Mouse (Mus musculus) myocyte (in vitro differentiated cells): Measurements from ENCODE around the gene Cd72. TPM values are rescaled to one million over a fixed set of nuclear protein-coding genes. Genes with fewer than 3 reads are reported as not detected.

Experiments used
- H3K27me3 ChIP-seq: one replicate; pipeline ENCODE4 v1.6.1; 2011; ENCODE audit not compliant: control insufficient read depth, insufficient read depth, insufficient read length
- H3K36me3 ChIP-seq: one replicate; pipeline ENCODE4 v1.6.1; 2011; ENCODE audit not compliant: control insufficient read depth, insufficient read depth
- H3K4me2 ChIP-seq: one replicate; pipeline ENCODE4 v1.6.1; 2011; ENCODE audit warnings: low read depth, control low read depth
- H3K4me3 ChIP-seq: one replicate; pipeline ENCODE4 v1.5.1; 2011; ENCODE audit warnings: mild to moderate bottlenecking, control low read depth, moderate library complexity
- H3K79me2 ChIP-seq: one replicate; pipeline ENCODE4 v1.6.1; 2011; ENCODE audit not compliant: control insufficient read depth, insufficient read depth
- H3ac ChIP-seq: one replicate; pipeline ENCODE4 v1.6.1; 2011; ENCODE audit not compliant: control insufficient read depth, insufficient read length
- CEBPB ChIP-seq: IDR thresholded peaks from 2 replicates; pipeline ENCODE4 v1.6.1; 2011; ENCODE audit warnings: mild to moderate bottlenecking, moderate library complexity; ENCODE audit not compliant: poor library complexity, insufficient read depth, severe bottlenecking
- E2F4 ChIP-seq: IDR thresholded peaks from one replicate; pipeline ENCODE4 v1.6.1; 2011; ENCODE audit warnings: mild to moderate bottlenecking, control low read depth, moderate library complexity; ENCODE audit not compliant: insufficient read depth
- MAX ChIP-seq: IDR thresholded peaks from one replicate; pipeline ENCODE4 v1.6.1; 2011; ENCODE audit warnings: low read depth, mild to moderate bottlenecking, control low read depth
- MYOD1 ChIP-seq, 3 experiments: IDR thresholded peaks; one replicate each; pipeline ENCODE4 v1.6.1; 2011; ENCODE audit warnings: control low read depth in 2 of 3, low read depth in 2 of 3, mild to moderate bottlenecking in 2 of 3, moderate library complexity in 1 of 3; ENCODE audit not compliant: insufficient read length in 2 of 3, control insufficient read depth in 1 of 3
- MYOG ChIP-seq, 3 experiments: IDR thresholded peaks; one replicate each; pipeline ENCODE4 v1.6.1; 2011; ENCODE audit warnings: control low read depth in 2 of 3, low read depth in 2 of 3, mild to moderate bottlenecking in 2 of 3; ENCODE audit not compliant: insufficient read length in 2 of 3, control insufficient read depth in 1 of 3, insufficient read depth in 1 of 3
- POLR2A ChIP-seq: IDR thresholded peaks from one replicate; pipeline ENCODE4 v1.6.1; 2011; ENCODE audit warnings: low read depth, mild to moderate bottlenecking, control low read depth, moderate library complexity; ENCODE audit not compliant: insufficient read length
- POLR2AphosphoS2 ChIP-seq: IDR thresholded peaks from one replicate; pipeline ENCODE4 v1.6.1; 2011; ENCODE audit warnings: low read depth, control low read depth; ENCODE audit not compliant: insufficient read length
- REST ChIP-seq: IDR thresholded peaks from one replicate; pipeline ENCODE4 v1.6.1; 2011; ENCODE audit warnings: mild to moderate bottlenecking, control low read depth, moderate library complexity; ENCODE audit not compliant: insufficient read depth, insufficient read length
- SRF ChIP-seq: IDR thresholded peaks from one replicate; pipeline ENCODE4 v1.6.1; 2011; ENCODE audit warnings: low read depth; ENCODE audit not compliant: control insufficient read depth, insufficient read length
- TCF12 ChIP-seq: IDR thresholded peaks from one replicate; pipeline ENCODE4 v1.6.1; 2011; ENCODE audit warnings: mild to moderate bottlenecking, control low read depth; ENCODE audit not compliant: poor library complexity, insufficient read depth, severe bottlenecking
- TCF3 ChIP-seq: IDR thresholded peaks from one replicate; pipeline ENCODE4 v1.6.1; 2011; ENCODE audit warnings: low read depth, control low read depth; ENCODE audit not compliant: insufficient read length
- USF1 ChIP-seq: IDR thresholded peaks from one replicate; pipeline ENCODE4 v1.6.1; 2011; ENCODE audit warnings: low read depth, mild to moderate bottlenecking, control low read depth, moderate library complexity
- polyA plus RNA-seq: library from polyadenylated mRNA; unstranded; fragments of >200 nt; fragmentation: generic; extraction: Trizol; gene quantifications from one replicate; pipeline ENCODE4 v1.2.1, GENCODE M21; 2012; ENCODE audit warnings: missing spikeins

Cd72 gene
- polyA plus RNA-seq, 1 experiment: 0.74 TPM

- no peak overlapping the region for H3ac ChIP-seq
- no peaks in the 10 kb centered on the region for H3K36me3 ChIP-seq
- no peak for TF ChIP-seq E2F4
- no peak for TF ChIP-seq TCF12
- TF ChIP-seq POLR2A: no peak
- TF ChIP-seq MYOD1 (IDR thresholded peaks at IDR 0.05; ENCODE audit: control insufficient read depth in 1 of 3, insufficient read length in 2 of 3, low read depth in 2 of 3): no peak
- no peak for TF ChIP-seq TCF3
- no peak for TF ChIP-seq CEBPB
- no peaks in the 10 kb centered on the region for H3K27me3 ChIP-seq
- no peak overlapping the region for H3K4me3 ChIP-seq
- H3K79me2 ChIP-seq: no peaks in the 10 kb centered on the region
- H3K4me2 ChIP-seq: no peak overlapping the region
These were observed 22.7 kb downstream of the Cd72 start for GRCm38 (mm10) chr4:43431690-43432089.

GRCm38 (mm10) chr4:43428946-43429345 lies 25.5 kb downstream of the Cd72 start, which contains the start of gene Fam166b:
Gene Fam166b, minus strand, starts transcription at chr4:43429134.
- TF ChIP-seq REST (no peak), MYOD1 (IDR thresholded peaks at IDR 0.05; ENCODE audit: control insufficient read depth in 1 of 3, insufficient read length in 2 of 3, low read depth in 2 of 3) (no peak), MAX (no peak)
- Histone ChIP-seq H3K4me3 (no peak within 1 kb of the TSS), H3K36me3 (no peaks in the 10 kb centered on the region), H3K27me3 (no peaks in the 10 kb centered on the region), H3K4me2 (no peak within 1 kb of the TSS), H3K79me2 (no peaks in the 10 kb centered on the region), H3ac (no peak within 1 kb of the TSS)

DNA sequence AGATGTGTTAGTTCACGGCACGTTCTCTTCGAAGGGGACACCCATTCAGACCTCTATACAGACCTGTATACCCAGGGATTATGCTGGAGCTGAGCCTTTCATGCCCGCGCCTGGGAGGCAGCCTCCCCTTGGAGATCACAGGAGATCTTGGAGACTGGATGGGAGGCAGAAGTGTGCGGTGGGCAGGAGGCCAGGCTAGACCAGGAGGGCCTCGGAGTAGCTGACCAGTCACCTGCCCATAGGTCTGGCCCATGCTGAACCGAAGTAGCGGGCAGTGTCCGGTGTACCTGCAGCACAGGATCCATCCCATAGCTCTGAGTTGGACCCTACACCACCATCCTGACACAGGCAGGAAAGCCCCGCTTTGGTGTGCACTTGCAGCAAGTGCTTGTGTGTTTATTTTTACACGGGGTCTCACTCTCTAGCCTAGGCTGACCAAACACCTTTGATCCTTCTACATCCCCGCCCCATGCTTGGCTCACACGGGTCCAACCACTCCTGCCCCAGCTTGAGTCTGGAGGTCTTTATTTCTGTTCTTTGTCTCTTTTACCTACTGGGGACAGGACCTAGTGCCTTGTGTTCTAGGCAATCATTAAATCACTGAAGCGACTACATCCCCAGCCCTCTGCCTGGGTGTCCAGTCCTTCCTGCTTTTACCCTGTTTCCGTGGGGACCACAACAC lies 26.1 kb downstream of the Cd72 start:
- no peaks in the 10 kb centered on the region for H3K27me3 ChIP-seq
- TF ChIP-seq POLR2AphosphoS2: peak; percentile 68
- TF ChIP-seq REST: no peak
- TF ChIP-seq MYOD1 (IDR thresholded peaks at IDR 0.05; ENCODE audit: control insufficient read depth in 1 of 3, insufficient read length in 2 of 3, low read depth in 2 of 3): no peak
- TF ChIP-seq POLR2A: no peak
- no peak for TF ChIP-seq TCF12
- TF ChIP-seq MYOG (IDR thresholded peaks at IDR 0.05; ENCODE audit: control insufficient read depth in 1 of 3, insufficient read depth in 1 of 3, insufficient read length in 2 of 3, low read depth in 2 of 3): no peak
- TF ChIP-seq TCF3: no peak
- no peak for TF ChIP-seq MAX
- no peak for TF ChIP-seq USF1
- no peak overlapping the region for H3K4me2 ChIP-seq
- no peak overlapping the region for H3ac ChIP-seq
- H3K4me3 ChIP-seq: no peak overlapping the region
- no peaks in the 10 kb centered on the region for H3K79me2 ChIP-seq
- H3K36me3 ChIP-seq: no peaks in the 10 kb centered on the region

DNA sequence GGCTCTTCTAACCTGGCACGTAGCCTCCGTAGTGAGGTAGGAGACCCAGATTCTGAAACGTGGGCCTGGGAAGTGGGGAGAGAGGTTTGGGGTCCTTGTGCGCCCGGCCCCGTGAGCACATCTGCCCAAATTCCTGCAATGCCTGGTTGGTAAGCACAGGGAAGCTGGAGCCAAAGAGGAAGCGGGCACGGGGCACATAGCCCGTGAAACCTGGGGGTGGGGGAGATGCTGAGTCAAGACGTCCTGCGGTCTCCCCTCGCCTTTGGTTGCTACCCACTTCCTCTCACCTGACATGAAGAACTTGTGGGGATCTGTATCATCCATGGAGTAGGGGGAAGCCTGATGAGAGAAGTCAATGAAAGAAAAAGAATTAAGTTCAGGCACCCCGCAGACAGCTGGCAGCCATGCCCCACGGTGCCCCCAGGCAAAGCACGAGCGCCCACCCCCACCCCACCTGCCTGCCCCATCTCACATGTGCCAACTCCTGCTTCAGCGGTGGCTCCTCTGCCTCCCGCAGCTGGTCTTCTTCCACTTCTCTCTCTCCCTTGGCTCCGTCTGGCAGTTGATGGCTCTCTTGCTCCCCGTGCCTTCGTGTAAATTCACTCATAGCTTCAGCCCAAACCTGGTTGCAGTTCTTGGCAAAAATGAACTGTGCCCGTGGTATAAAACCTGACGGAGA lies 26.8 kb downstream of the Cd72 start:
- Histone ChIP-seq H3K4me2 (no peak overlapping the region), H3K27me3 (no peaks in the 10 kb centered on the region), H3K36me3 (no peaks in the 10 kb centered on the region), H3ac (no peak overlapping the region), H3K79me2 (no peaks in the 10 kb centered on the region), H3K4me3 (no peak overlapping the region)
- no peak for TF ChIP-seq REST
- no peak for TF ChIP-seq MYOG (IDR thresholded peaks at IDR 0.05; ENCODE audit: control insufficient read depth in 1 of 3, insufficient read depth in 1 of 3, insufficient read length in 2 of 3, low read depth in 2 of 3)
- no peak for TF ChIP-seq E2F4
- no peak for TF ChIP-seq MAX
- TF ChIP-seq TCF12: no peak
- TF ChIP-seq USF1: no peak
- no peak for TF ChIP-seq MYOD1 (IDR thresholded peaks at IDR 0.05; ENCODE audit: control insufficient read depth in 1 of 3, insufficient read length in 2 of 3, low read depth in 2 of 3)
- TF ChIP-seq POLR2AphosphoS2: no peak
- no peak for TF ChIP-seq POLR2A
- TF ChIP-seq CEBPB: no peak
- no peak for TF ChIP-seq TCF3
- no peak for TF ChIP-seq SRF

DNA sequence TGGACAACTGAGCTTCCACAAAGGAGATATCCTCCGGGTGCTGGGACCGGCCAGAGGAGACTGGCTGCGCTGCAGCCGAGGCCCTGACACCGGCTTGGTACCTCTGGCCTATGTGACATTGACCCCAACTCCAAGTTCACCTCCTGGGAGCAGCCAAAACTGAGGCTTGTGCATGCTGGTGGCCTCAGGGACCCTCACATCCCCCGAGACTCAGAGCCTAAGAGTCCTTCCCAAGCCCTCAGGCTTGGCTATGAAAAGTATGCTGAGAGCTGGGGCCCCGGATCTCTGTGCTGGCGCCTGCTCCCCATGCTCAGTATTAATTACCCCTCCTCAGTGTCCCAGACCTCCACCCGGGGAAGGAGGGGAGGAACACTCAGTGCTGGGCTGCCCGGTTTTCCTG lies 27.9 kb downstream of the Cd72 start:
- TF ChIP-seq USF1: no peak
- TF ChIP-seq E2F4: no peak
- TF ChIP-seq TCF12: no peak
- no peak for TF ChIP-seq MAX
- TF ChIP-seq POLR2AphosphoS2: no peak
- TF ChIP-seq SRF: no peak
- no peak for TF ChIP-seq TCF3
- no peak for TF ChIP-seq MYOG (IDR thresholded peaks at IDR 0.05; ENCODE audit: control insufficient read depth in 1 of 3, insufficient read depth in 1 of 3, insufficient read length in 2 of 3, low read depth in 2 of 3)
- no peak for TF ChIP-seq POLR2A
- no peak for TF ChIP-seq MYOD1 (IDR thresholded peaks at IDR 0.05; ENCODE audit: control insufficient read depth in 1 of 3, insufficient read length in 2 of 3, low read depth in 2 of 3)
- TF ChIP-seq CEBPB: no peak
- TF ChIP-seq REST: no peak
- Histone ChIP-seq H3ac (no peak overlapping the region), H3K36me3 (no peaks in the 10 kb centered on the region), H3K79me2 (no peaks in the 10 kb centered on the region), H3K4me2 (no peak overlapping the region), H3K27me3 (no peaks in the 10 kb centered on the region), H3K4me3 (no peak overlapping the region)
